Mouse (Mus musculus) brain, embryonic 14.5 days (tissue): ENCODE data around the gene Hist1h2aa.

Experiments used
- CTCF ChIP-seq: fragments of 200-500 bp; IDR thresholded peaks from 2 replicates; pipeline ENCODE4 v1.5.1; 2012; ENCODE audit warnings: inconsistent platforms, mild to moderate bottlenecking, moderate library complexity, borderline replicate concordance; ENCODE audit not compliant: insufficient read depth, insufficient read length; ENCODE audit errors: extremely low read depth
- POLR2A ChIP-seq: fragments of 200-500 bp; IDR thresholded peaks from 2 replicates; pipeline ENCODE4 v1.6.1; 2012; ENCODE audit warnings: mild to moderate bottlenecking, inconsistent platforms, borderline replicate concordance; ENCODE audit not compliant: poor library complexity, insufficient read depth, insufficient read length, severe bottlenecking; ENCODE audit errors: extremely low read depth

GRCm38 (mm10) chr13:23942861-23943260 lies 8.6 kb downstream of the Hist1h2aa start:
- TF ChIP-seq CTCF (peak; percentile 18; the same call in 1 of the 2 replicates), POLR2A (no peak)
